Mouse (Mus musculus): ENCODE measurements around the gene Bud31.
"Not testable (repeated sequence)": the region's sequence is repeated elsewhere in the genome, so short reads cannot be mapped to it uniquely, and the experiment has no call there.

Bud31 gene

DNA sequence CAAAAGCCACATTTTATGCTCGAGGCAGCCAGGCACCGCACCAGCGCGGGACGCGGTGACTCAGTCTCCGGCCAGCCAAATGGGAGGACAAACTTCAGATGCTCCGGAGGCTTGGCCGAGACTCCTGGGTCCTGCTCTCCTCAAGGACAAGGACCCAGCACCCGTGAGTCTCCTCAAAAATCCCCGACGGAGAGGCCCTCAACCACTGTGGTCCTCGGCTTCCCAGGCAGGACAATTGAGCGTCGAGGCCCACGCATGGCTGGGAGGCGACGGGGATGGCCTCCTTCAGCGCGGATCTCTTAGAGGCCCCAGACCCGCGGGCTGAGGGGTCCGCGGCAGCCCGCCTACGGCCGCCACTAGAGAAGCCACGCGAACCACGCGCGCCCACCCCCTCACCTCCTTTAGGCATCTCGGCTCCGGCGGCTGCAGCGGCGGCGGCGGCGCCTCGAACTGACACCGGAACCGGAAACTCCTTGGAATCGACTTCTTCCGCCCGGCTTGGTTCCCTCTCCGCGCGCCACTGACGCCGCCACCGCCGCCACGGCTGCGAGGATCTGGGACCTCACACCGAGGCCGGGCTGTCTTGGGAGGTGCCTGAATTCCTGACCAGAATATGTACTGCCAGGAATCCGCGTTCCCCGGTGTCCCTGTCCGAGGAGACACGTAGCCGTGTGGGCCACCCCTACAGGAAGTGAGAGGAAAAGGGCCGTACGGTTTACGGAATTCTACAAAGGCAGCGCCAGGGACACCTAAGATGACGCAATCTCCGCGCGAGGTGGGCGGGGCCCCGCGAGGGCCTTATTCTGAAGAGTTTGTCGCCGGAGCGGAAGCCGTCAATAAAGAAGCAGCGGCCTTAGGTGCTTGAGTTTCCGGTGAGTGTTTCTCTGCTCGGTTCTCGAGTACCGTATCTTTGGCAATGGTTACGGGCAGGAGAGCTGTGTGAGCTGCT is at the start of gene Bud31, which contains the start of gene Pdap1:
TSS of gene Bud31 (plus strand) at position 792 of the 949 bp plus-strand sequence.
TSS of gene Pdap1 (minus strand) at position 668 of the 949 bp plus-strand sequence.
- peak; percentile 90 to 96 for DNase-seq (ENCODE audit: low spot score in 2 of 2)

DNA sequence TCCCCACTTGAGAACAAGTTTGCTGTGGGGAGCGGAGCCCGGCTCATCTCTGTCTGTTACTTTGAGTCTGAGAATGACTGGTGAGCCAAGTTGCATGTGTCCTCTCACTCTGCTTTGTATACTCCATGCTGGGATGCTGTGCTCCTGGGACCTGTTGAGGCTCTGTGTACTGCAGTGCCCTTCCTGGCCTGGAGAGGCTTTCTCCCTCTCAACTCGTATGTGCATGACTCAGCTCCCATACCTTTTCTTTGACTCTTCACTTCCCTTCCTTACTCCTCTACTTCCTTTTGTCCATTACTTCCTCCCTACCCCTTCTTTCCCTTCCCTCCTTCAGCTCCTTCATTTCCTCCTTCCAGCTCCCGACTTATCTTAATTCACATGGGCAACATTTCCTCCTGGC is 44.0 kb upstream of the Bud31 start:
- no peak for DNase-seq (ENCODE audit: low spot score in 2 of 2)

DNA sequence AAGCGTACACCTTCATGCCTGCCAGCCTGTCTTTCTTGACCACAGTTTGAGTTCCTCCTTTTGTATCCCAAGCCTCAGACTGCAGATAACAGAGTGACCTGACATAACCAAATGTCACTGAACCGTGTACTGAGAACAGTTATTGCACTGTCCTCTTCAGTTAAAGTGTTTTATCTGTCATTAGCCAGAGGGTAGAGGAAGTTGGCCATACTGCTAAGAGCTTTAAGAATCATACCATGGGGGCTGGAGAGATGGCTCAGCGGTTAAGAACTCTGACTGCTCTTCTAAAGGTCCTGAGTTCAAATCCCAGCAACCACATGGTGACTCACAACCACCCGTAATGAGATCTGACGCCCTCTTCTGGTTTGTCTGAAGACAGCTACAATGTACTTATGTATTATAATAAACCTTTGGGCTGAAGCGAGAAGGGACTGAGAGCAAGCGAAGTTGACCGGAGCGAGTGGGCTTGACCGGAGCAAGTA is 41.8 kb upstream of the Bud31 start:
- no peak for DNase-seq (ENCODE audit: low spot score in 2 of 2)

DNA sequence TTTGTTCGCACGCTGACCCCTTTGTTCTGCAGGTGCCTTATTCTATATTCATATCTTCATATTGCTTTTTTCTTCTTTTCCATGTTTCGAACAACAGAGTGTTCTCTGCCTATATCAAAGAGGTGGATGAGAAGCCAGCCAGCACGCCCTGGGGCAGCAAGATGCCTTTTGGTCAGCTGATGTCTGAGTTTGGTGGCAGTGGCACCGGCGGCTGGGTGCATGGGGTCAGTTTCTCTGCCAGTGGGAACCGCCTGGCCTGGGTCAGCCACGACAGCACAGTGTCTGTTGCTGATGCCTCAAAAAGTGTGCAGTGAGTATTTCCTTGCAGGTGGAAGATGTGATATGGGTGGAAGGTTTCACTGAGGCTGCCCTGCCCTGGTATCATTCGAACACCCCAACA is 39.2 kb upstream of the Bud31 start:
- no peak for DNase-seq (ENCODE audit: low spot score in 2 of 2)

DNA sequence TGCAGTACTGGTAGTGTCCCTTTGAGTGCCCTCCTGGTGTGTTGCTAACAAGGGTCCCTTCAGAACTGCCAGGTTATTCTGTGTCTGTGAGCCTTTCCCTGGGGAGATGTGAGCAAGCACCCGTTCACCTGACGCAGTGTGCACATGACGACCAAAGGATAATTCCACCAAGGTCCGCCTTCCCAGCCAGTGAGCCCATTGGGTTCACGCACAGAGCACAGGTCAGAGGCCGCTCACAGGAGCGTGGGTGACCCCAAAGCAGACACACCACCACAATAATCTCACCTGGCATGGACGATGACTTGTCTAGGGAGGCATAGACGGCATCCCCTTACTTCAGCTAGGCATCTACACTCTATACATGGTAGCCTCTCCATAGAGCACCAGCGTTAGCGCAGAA is 38.7 kb upstream of the Bud31 start:
- DNase-seq (ENCODE audit: low spot score in 2 of 2), result not testable (repeated sequence)

DNA sequence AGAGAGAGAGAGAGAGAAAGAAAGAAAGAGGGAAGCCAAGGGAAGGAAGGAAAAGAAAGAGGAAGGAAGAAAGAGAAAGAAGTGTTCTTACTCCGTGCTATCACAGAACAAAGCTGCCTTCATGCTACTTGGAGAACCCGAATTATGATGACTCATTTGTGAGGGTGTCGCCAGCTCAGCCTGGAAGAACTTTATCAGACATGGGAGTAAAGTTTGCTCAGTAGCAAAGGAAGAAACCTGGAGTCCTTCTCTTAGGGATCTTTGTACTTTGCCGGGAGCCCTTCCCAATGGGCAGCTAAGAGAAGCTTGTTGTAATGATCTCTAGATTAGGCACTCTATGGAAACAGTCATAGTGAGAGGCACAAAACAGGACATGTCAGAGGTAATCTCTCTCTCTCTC is 37.5 kb upstream of the Bud31 start:
- DNase-seq (ENCODE audit: low spot score in 2 of 2), result peak in 1 of 2 experiments; percentile 22

DNA sequence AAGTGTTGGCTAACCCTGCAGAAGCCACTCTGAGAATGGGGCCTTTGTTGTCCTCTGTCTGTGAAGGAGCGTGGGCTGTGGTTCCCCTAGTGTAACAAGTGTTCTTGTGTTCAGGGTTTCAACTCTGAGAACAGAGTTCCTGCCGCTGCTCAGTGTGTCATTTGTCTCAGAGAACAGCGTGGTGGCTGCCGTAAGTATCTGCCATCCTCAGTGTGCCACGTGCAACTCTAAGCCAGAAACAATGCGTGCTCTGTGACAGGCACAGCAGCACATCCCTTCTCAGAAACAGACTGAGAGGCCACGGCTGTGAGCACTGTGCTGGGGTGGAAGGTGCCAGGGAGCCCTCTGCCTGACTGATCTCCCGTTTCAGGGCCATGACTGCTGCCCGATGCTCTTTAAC is 35.8 kb upstream of the Bud31 start:
- no peak for DNase-seq (ENCODE audit: low spot score in 2 of 2)

DNA sequence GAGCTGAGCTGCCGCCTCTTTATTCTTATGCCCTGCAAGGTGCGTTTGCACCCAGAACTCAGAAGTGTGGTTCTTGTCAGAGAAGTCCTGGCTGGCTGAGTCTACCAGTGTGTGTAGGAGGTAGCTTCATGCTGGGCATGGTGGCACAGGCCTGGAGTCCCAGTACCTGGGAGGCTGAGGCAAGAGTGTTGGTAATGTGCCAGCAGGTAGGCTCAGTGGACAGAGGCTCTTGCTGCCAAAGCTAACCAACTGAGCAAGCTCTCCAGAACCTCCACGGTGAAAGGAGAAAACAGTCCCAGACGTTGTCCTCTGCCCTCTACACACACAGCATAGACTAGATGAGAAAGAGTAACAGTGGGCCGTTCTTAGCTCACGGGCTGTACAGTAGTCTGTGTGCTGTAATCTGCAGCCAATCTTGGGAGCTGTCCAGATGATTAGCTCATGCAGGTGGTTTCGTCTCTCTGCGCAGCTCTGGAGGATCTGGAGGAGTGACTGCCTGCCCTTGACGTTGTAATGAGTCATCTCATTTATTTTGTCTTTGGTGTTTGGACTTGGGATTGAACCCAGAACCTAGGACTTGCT is 34.4 kb upstream of the Bud31 start:
- no peak for DNase-seq (ENCODE audit: low spot score in 2 of 2)

DNA sequence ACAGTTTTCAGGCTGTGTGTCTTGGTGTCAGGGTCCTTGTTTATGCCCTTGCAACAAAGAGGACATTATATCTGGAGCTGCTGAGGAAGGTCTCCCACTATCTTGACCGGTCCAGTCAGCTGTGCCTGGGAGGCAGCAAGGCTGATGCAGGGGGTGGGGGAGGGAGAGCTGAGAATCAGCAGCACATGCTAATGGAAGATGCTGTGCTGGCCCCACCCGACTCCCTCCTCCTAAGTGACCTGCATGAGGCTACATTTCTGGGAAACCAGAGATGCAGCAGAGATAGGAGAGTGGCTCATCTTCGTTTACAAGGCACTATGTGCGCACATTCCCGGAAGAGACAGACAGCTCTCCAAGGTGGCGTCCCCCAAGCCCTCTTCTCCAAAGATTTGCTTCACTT is 29.8 kb upstream of the Bud31 start:
- DNase-seq (ENCODE audit: low spot score in 2 of 2), result no peak

DNA sequence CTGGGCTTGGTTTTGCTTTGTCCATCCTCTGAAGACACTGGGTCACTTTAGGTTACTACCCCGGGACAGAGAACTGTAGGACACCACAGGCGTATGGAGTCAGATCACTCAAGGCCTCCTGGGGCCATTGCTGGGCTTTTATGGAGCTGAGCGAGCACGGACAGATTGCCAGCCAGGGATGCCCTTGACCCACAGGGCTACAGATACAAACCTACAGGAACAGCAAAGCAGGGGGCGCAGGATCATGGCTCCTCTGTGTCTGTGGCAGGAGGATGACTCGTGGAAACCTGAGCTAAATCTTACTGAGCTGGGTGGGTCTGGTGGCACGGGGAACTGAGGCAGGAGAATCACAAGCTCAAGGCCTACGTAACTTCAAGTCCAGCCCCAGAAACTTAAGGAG is 27.6 kb upstream of the Bud31 start:
- DNase-seq (ENCODE audit: low spot score in 2 of 2), result no peak

DNA sequence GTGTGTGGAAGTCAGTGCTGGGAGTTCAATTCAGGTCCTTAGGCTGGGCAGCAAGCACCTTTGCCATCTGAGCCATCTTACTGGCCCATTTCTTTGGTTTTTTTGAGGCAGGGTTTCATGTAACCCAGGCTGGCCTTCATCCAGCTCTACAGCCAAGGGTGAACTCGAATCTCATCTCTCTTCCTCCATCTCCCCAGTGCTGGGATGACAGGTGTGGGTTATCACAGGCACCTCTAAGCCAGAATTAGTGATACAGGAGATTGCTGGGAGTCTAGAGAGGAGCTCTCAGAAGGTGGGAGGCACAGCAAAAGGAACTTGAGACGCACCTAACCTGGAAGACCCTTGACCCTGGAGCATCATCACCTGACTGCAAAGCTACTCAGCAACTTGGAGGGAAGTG is 26.7 kb upstream of the Bud31 start:
- no peak for DNase-seq (ENCODE audit: low spot score in 2 of 2)

DNA sequence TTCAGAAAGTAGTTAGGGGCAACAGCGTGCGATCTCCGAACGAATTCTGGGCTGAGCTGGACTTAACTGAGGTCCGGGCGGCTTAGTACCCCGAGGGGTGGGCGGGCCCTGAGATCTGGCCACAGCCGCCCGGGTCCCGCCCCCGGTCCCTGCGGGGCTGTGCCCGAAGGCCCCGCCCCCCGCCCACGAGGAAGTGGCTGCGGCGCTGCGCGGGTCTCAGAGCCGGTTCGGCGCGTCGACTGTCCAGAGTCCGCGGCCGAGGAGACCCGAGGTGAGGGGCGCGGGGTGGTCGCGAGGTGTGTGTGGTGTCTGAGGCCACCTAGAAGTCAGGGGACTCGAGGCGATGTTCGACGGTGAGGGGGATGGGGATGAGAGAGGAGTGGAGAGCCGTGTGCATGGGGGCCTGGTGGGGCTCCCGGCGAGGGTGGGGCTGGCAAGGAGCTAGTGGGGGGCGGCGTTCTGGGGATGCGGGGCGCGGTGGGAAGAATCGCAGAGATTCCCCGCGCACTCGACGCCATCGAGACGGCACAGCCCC is 26.0 kb upstream of the Bud31 start, which contains the start of gene Arpc1b:
TSS of gene Arpc1b (plus strand) at position 145 of the 535 bp plus-strand sequence.
- DNase-seq (ENCODE audit: low spot score in 2 of 2), result peak; percentile 74 to 78

DNA sequence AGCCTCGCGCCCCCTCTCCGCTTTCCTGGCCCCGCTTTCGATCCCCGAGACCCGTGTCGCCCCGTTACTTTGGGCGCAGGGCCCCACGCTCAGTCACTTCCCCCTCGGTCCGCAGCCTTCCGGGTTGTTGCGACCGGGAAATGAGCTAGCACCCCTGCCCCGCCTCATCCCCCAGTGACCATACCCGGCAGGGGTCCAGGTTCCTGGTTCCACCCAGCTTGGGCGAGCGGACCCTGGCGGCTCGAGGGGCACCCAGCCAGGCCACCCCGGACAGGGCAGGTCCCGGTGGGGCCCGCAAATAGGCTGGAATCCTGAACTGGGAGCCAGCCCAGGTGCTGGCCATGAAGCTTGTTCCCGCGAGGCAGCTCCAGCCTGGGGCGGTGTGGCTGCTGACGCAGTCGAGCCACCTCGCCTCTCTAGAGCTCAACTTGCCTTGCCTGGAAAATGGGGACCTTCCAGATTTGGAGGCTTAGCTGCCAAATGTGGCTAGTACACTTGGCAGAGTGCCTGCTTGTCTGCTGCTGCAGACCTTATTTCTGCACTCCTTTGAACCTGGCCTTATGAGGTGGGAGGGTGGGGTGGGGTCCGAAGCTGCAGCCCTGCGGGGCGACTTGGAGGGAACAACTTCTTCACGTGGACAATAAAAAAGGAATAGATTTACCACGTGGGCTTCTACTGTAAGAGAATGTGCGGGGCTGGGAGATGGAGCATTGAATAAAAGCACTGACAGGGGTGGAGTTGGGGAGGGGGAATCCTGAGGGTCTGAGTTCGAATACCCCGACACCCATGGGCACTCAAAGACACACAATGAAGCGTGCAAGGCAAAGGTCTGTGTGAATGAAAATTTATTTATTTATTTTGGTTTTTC is 25.3 kb upstream of the Bud31 start:
- DNase-seq (ENCODE audit: low spot score in 2 of 2), result peak; percentile 83 to 87

DNA sequence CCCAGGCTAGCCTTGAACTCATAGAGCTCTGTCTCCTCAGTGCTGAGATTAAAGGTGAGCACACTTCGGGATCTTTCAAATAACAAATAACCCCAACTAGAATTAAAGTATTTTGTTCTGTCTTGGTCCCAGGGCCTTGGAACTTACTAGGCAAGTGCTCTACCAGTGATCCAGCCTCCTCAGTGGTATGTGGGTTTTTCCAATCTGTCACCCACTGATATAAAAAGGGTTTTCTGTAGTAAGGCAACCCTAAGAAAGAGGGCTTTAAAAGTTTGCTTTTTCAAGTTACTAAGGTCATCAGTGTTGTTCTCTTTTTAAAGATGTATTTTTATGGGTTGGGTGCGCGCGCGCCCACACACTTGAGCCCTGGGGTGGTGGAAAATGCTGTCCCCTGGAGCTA is 24.4 kb upstream of the Bud31 start:
- no peak for DNase-seq (ENCODE audit: low spot score in 2 of 2)

DNA sequence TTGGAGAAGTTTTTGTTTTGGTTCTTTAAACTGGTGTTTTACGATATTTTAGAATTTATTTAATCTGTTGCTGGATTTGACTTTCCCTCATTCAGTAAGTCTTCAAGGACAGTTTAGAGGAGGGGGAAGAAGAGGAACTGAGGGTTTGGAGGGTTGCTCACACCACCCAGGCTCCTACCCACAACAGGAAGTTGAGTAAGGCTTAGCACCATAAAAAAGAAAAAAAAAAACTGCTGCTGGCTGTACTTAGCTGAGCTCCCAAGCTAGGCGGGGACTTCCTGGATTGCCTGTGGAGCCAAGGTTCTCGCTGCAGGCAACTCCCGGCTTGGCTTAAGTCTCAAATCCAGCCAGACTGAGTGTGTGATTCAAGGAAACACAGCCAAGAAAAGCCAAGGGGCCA is 23.8 kb upstream of the Bud31 start:
- peak; percentile 86 to 91 for DNase-seq (ENCODE audit: low spot score in 2 of 2)

DNA sequence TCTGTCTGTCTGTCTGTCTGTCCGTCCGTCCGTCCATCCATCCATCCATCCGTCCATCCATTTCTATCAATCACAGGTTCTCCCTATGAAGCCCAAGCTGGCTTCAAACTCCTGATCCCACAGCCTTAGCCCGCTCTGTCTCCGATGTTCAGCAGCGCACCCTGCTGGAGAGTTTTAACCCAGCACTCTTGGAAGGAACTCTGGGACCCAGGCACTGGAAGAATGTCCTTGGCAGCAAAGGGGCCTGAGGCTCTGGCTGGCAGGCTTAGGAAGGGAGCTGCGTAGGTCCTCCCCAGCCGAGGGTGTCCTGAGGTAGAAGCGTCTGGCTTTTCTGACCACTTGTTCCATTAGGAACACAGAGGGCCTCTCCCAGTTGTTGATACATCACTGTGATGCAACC is 23.2 kb upstream of the Bud31 start:
- peak; percentile 72 to 76 for DNase-seq (ENCODE audit: low spot score in 2 of 2)

DNA sequence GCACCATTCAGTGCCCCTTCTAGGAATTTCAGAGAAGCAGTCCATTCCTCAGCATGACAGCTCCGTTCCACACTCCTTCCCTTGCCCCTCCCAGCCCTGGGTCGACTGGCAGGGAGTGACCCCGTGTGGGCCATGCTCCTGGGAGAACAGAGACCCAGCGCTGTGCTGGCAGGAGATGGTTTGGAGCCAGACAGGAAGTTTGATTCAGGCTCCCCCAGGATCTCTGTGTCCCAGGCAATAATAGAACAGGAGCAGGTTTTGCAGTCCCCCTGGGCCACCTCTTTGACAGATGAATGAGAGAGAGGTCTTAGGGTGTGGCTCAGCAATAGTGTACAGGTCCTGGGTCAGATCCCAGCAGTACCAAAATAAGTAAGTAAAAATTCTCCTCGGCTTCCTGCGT is 22.2 kb upstream of the Bud31 start:
- DNase-seq (ENCODE audit: low spot score in 2 of 2), result no peak

DNA sequence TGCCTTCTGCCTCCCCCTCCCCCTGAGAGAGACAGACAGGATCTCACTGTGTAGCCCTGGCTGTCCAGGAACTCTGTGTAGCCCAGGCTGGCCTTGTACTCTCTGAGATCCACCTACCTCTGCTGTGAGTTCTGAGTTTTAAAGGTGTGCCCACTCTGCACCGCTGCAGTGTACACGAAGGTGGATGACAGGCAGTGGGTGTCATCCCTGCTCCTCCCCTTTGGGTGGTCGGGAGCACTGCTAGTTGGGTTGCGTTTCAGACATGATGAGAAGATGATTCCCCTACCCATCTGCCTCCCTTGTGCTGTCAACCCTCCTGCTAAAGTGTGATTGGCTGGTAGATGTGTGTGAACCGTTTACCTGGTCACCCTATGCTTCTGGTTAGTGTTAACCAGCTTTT is 21.7 kb upstream of the Bud31 start:
- no peak for DNase-seq (ENCODE audit: low spot score in 2 of 2)

DNA sequence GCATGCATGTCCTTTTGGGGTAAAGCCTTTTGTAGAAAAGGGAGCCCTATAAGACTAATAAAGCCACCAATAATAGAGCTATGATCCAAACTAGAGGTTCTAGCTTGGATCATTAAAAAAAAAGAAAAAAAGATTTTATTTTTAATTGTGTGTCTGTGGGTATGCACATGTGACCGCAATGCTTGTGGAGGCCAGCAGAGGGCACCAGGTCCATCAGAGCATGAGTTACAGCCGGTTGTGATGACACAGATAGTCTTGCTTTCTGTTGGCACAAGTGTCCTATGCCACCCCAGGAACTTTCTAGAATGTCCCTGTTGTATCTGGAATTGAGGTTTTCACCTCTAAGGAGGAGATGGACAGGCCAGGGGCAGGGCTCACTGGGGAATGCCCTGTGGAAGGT is 20.8 kb upstream of the Bud31 start:
- no peak for DNase-seq (ENCODE audit: low spot score in 2 of 2)

DNA sequence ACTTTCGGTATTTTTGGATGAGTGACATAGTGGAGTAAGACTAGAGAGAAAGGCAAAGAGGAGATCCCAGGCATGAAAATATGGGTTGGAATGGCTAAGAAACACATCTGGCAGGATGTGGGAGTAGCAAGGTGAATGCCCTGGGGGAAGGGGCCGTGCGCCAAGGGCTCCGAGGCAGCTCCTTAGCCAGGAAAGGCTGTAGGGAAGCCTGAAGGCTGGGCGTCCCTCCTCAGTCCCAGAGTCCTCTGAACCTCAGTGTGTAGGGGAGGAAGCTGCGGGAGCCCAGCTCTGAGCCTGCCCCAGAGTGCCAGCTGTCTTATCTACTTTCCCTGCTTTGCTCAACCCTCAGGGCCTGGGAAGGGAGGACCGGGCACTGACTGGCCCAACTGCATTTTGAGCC is 19.2 kb upstream of the Bud31 start:
- no peak for DNase-seq (ENCODE audit: low spot score in 2 of 2)

DNA sequence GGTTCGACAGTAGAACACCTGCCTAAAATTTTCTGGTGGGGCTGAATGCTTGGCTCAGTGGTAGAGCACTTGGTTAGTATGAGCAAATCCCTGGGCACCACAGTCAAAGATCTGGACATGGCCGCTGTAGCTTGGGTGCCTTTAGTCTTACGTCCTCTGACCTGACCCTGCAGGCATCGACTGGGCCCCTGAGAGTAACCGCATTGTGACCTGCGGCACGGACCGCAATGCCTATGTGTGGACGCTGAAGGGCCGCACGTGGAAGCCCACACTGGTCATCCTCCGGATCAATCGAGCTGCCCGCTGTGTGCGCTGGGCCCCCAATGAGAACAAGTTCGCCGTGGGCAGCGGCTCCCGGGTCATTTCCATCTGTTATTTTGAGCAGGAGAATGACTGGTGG is 16.8 kb upstream of the Bud31 start:
- no peak for DNase-seq (ENCODE audit: low spot score in 2 of 2)

DNA sequence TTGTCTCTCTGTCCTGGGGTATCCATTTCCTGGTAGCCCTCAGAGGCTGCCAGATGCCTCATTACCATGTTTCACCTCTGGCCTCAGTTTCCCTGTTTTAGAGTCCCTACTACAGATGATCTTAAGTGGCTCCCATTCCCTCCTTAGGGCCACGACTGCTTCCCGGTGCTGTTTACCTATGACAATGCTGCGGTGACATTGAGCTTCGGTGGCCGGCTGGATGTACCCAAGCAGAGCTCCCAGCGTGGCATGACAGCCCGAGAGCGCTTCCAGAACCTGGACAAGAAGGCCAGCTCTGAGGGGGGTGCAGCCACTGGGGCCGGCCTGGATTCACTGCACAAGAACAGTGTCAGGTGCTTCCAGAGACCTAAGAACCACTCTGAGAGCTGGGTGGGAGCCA is 13.6 kb upstream of the Bud31 start:
- no peak for DNase-seq (ENCODE audit: low spot score in 2 of 2)

Measured in heart, adult 9 months (tissue).